ENCODE assay signal across 8 mouse cellular contexts in the genomic region with DNA sequence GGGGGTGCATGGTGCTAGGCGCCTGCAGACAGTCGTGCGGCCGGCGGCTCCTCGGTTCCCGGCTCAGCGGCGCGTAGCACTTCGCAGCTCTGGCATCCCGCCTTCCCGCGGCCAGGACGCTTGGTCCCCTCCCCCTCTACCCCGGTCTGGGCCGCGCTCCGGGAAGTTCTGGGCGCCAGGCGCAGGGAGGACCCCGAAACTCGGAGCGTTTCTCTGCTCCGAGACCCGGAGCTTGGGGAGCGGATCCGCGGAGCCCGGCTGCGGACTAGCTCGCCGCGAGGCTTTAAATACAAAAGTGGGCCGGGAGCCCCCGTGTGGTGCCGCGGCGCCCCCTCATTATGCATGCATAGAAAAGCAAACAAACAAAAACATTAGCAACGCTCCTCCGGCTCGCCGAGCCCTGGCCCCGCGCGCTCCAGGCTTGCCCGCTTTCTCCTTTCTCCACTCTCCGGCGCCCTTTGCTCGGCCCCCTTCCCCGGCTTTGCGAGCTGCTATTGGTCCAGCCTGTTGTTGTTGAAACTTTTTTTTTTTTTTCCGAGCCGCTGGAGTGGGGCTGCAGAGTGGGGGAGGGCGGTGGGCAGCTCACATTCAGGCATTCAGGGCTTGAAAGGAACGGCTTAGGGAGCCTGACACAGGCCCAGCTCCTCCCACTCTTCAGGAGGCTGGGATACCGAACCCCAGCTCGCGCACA. TPM values are rescaled to one million over a fixed set of nuclear protein-coding genes. Genes with fewer than 3 reads are reported as not detected.
A peak's percentile ranks its signal among the peaks of the same experiment; 100 is the strongest.
DNase-seq lines count a peak whose midpoint lies in the region; ATAC-seq lines count a peak whose summit lies in the region.

A gene (minus strand): TSS at position 260 of the 691 bp plus-strand sequence.

- WGBS in embryonic facial prominence, embryonic 15.5 days = under 1% methylated on average over 59 of the region's 59 CpGs
- under 1% methylated on average over 50 of the region's 59 CpGs for WGBS in limb, embryonic 12.5 days
- under 1% methylated on average over 59 of the region's 59 CpGs for WGBS in midbrain, embryonic 15.5 days
- WGBS in stomach, embryonic 15.5 days = under 1% methylated on average over 58 of the region's 59 CpGs

- peak within 1 kb of the TSS; percentile 94 for H3K9ac ChIP-seq in embryonic facial prominence, embryonic 15.5 days
- H3K9ac ChIP-seq in limb, embryonic 12.5 days (replicated peaks) = peak within 1 kb of the TSS; percentile 100
- peak within 1 kb of the TSS; percentile 77 for H3K9ac ChIP-seq in midbrain, embryonic 15.5 days
- H3K9ac ChIP-seq in stomach, embryonic 15.5 days = peak within 1 kb of the TSS; percentile 87

- H3K4me3 ChIP-seq in embryonic facial prominence, embryonic 15.5 days (replicated peaks) = peak within 1 kb of the TSS; percentile 84
- H3K4me3 ChIP-seq in limb, embryonic 12.5 days (replicated peaks) = peak within 1 kb of the TSS; percentile 100
- H3K4me3 ChIP-seq in midbrain, embryonic 15.5 days = peak within 1 kb of the TSS; percentile 77
- peak within 1 kb of the TSS; percentile 69 for H3K4me3 ChIP-seq in stomach, embryonic 15.5 days (replicated peaks)

- peak within 1 kb of the TSS; percentile 100 for H3K27ac ChIP-seq in embryonic facial prominence, embryonic 15.5 days (replicated peaks)
- peak within 1 kb of the TSS; percentile 100 for H3K27ac ChIP-seq in limb, embryonic 12.5 days
- peak within 1 kb of the TSS; percentile 88 for H3K27ac ChIP-seq in midbrain, embryonic 15.5 days
- H3K27ac ChIP-seq in stomach, embryonic 15.5 days = peak within 1 kb of the TSS; percentile 98

- H3K27me3 ChIP-seq in embryonic facial prominence, embryonic 15.5 days = no peaks in the 10 kb centered on the region
- no peaks in the 10 kb centered on the region for H3K27me3 ChIP-seq in limb, embryonic 12.5 days
- 0 out of 2 replicates have a peak, but pooled peaks cover 3% of the 10 kb centered on the region for H3K27me3 ChIP-seq in midbrain, embryonic 15.5 days (replicated peaks)
- 0 out of 2 replicates have a peak, but pooled peaks cover 3% of the 10 kb centered on the region for H3K27me3 ChIP-seq in stomach, embryonic 15.5 days (replicated peaks)

- DNase-seq in thymus, adult 18-20 months = peak; percentile 11 to 16
- no peak for DNase-seq in thymus, postnatal 10 days (ENCODE audit: low spot score in 2 of 2)
- peak; percentile 84 for DNase-seq in heart, adult 8-10 months (ENCODE audit: low spot score)
- DNase-seq in kidney, adult 8-10 months = peak; percentile 92 to 96

- H3K36me3 ChIP-seq in embryonic facial prominence, embryonic 15.5 days = no peaks in the 10 kb centered on the region
- H3K36me3 ChIP-seq in limb, embryonic 12.5 days = peaks cover 14% of the 10 kb centered on the region
- H3K36me3 ChIP-seq in midbrain, embryonic 15.5 days (replicated peaks) = no peaks in the 10 kb centered on the region
- no peaks in the 10 kb centered on the region for H3K36me3 ChIP-seq in stomach, embryonic 15.5 days

- H3K9me3 ChIP-seq in embryonic facial prominence, embryonic 15.5 days (replicated peaks) = no peaks in the 10 kb centered on the region
- no peaks in the 10 kb centered on the region for H3K9me3 ChIP-seq in limb, embryonic 12.5 days
- no peaks in the 10 kb centered on the region for H3K9me3 ChIP-seq in midbrain, embryonic 15.5 days
- H3K9me3 ChIP-seq in stomach, embryonic 15.5 days = no peaks in the 10 kb centered on the region

- H3K4me1 ChIP-seq in embryonic facial prominence, embryonic 15.5 days = peaks cover 26% of the 10 kb centered on the region
- peaks cover 31% of the 10 kb centered on the region for H3K4me1 ChIP-seq in limb, embryonic 12.5 days (replicated peaks)
- peaks cover 45% of the 10 kb centered on the region for H3K4me1 ChIP-seq in midbrain, embryonic 15.5 days
- peaks cover 18% of the 10 kb centered on the region for H3K4me1 ChIP-seq in stomach, embryonic 15.5 days

- peak within 1 kb of the TSS; percentile 59 for H3K4me2 ChIP-seq in embryonic facial prominence, embryonic 15.5 days (replicated peaks)
- peak within 1 kb of the TSS; percentile 71 for H3K4me2 ChIP-seq in limb, embryonic 12.5 days
- peak within 1 kb of the TSS; percentile 98 for H3K4me2 ChIP-seq in midbrain, embryonic 15.5 days
- peak within 1 kb of the TSS; percentile 93 for H3K4me2 ChIP-seq in stomach, embryonic 15.5 days

- peak; percentile 94 for ATAC-seq in embryonic facial prominence, embryonic 15.5 days (ENCODE audit: insufficient number of reproducible peaks, low FRiP score, low TSS enrichment, low read depth)
- peak; percentile 95 for ATAC-seq in limb, embryonic 12.5 days (ENCODE audit: insufficient number of reproducible peaks, insufficient read depth, low FRiP score, low TSS enrichment, low read depth)
- peak; percentile 77 for ATAC-seq in midbrain, embryonic 15.5 days (replicated peaks)
- ATAC-seq in stomach, embryonic 15.5 days (ENCODE audit: insufficient read depth, low FRiP score, low read depth) = peak; percentile 91

RNA-seq across cellular contexts. Expression of the gene that starts here (rescaled TPM):
- 236 and 242 TPM in 2 replicates for polyA plus RNA-seq in embryonic facial prominence, embryonic 15.5 days (2015; fragmentation: Nextera tagmentation; extraction: Ambion mirVana)
- total RNA-seq in heart, adult 8-10 months (2022) = 10 to 100 TPM; 17.6 to 23.8 (median 21.2) TPM
- polyA plus RNA-seq in limb, embryonic 12.5 days (2016; fragmentation: Nextera tagmentation; extraction: Ambion mirVana) = 318 and 346 TPM in 2 replicates
- 15.1 and 23.1 TPM in 2 replicates for polyA plus RNA-seq in midbrain, embryonic 15.5 days (2015; fragmentation: Nextera tagmentation; extraction: Ambion mirVana)
- 98.6 and 104 TPM in 2 replicates for polyA plus RNA-seq in stomach, embryonic 15.5 days (2015; fragmentation: Nextera tagmentation; extraction: Ambion mirVana)

Comparison
In these comparisons a context has a peak if more than half of its experiments do, and no peak if none do; other contexts are left out.
1. DNase-seq: peak in thymus, adult 18-20 months (2 of 2), heart, adult 8-10 months (single experiment) and kidney, adult 8-10 months (2 of 2); none in thymus, postnatal 10 days (0 of 2).
2. Peak in every context shown above with its lines, with median percentiles within 50 percentile points of each other: ATAC-seq, H3K27ac ChIP-seq, H3K4me2 ChIP-seq, H3K4me3 ChIP-seq and H3K9ac ChIP-seq.